Mouse (Mus musculus): ENCODE measurements around the gene Nmt1. TPM values are rescaled to one million over a fixed set of nuclear protein-coding genes. Genes with fewer than 3 reads are reported as not detected.
A peak's percentile ranks its signal among the peaks of the same experiment; 100 is the strongest.

The Nmt1 gene
- total RNA-seq, 2 experiments from 2014 or later: 165 to 167 TPM

- no peak for DNase-seq
Observed at GRCm38 (mm10) chr11:103005254-103005981, 22.6 kb upstream of the Nmt1 start.

- no peak for DNase-seq
Observed at GRCm38 (mm10) chr11:103006286-103007000, 21.5 kb upstream of the Nmt1 start.

- DNase-seq: no peak
Observed at GRCm38 (mm10) chr11:103007001-103007340, 21.0 kb upstream of the Nmt1 start.

GRCm38 (mm10) chr11:103008558-103008957 is 19.4 kb upstream of the Nmt1 start:
- no peak for DNase-seq

- DNase-seq: no peak
Observed at GRCm38 (mm10) chr11:103009208-103009607, 18.8 kb upstream of the Nmt1 start.

GRCm38 (mm10) chr11:103010454-103011205 is 17.4 kb upstream of the Nmt1 start:
- no peak for DNase-seq

- DNase-seq: no peak
Observed at GRCm38 (mm10) chr11:103011206-103011497, 16.8 kb upstream of the Nmt1 start.

- no peak for DNase-seq
Observed at GRCm38 (mm10) chr11:103015881-103016825, 11.8 kb upstream of the Nmt1 start.

- peak; percentile 97 for DNase-seq
Observed at GRCm38 (mm10) chr11:103016930-103017329, 11.1 kb upstream of the Nmt1 start.

GRCm38 (mm10) chr11:103017661-103018060 is 10.3 kb upstream of the Nmt1 start:
- no peak for DNase-seq

GRCm38 (mm10) chr11:103018860-103019259 is 9.1 kb upstream of the Nmt1 start:
- no peak for DNase-seq

GRCm38 (mm10) chr11:103019325-103019724 is 8.7 kb upstream of the Nmt1 start:
- no peak for DNase-seq

- DNase-seq: no peak
Observed at GRCm38 (mm10) chr11:103020713-103021335, 7.2 kb upstream of the Nmt1 start.

GRCm38 (mm10) chr11:103023974-103024373 is 4.0 kb upstream of the Nmt1 start:
- no peak for DNase-seq

GRCm38 (mm10) chr11:103026901-103027300 is 1.1 kb upstream of the Nmt1 start:
- DNase-seq: no peak

GRCm38 (mm10) chr11:103027570-103028175 is 317 bp upstream of the Nmt1 start:
- DNase-seq: no peak

GRCm38 (mm10) chr11:103033030-103033429 is 5.0 kb downstream of the Nmt1 start:
- DNase-seq: peak in 1 of 2 experiments; percentile 54

- DNase-seq: no peak
Observed at GRCm38 (mm10) chr11:103035007-103035406, 7.0 kb downstream of the Nmt1 start.

- no peak for DNase-seq
Observed at GRCm38 (mm10) chr11:103036881-103037465, 9.0 kb downstream of the Nmt1 start.

- DNase-seq: peak in 1 of 2 experiments; percentile 42
Observed at GRCm38 (mm10) chr11:103038037-103038436, 10.0 kb downstream of the Nmt1 start.

GRCm38 (mm10) chr11:103042828-103043227 is 14.8 kb downstream of the Nmt1 start:
- no peak for DNase-seq

Data from layer of hippocampus, postnatal 36 days (tissue).